Mouse (Mus musculus): ENCODE measurements around the gene Tmem120a. TPM values are rescaled to one million over a fixed set of nuclear protein-coding genes. Genes with fewer than 3 reads are reported as not detected.

The Tmem120a gene
- polyA plus RNA-seq, 1 experiment from 2014 or later = 37.4 TPM

GRCm38 (mm10) chr5:135711582-135712355, 32.5 kb downstream of the Tmem120a start:
- Histone ChIP-seq H3K4me1 (replicated peaks; ENCODE audit: control insufficient read depth, insufficient read depth) (no peaks in the 10 kb centered on the region), H3K27ac (replicated peaks) (no peak overlapping the region), H3K36me3 (ENCODE audit: control insufficient read depth, insufficient read depth, low read length) (peaks cover 4% of the 10 kb centered on the region), H3K9ac (ENCODE audit: low read length) (no peak overlapping the region), H3K4me3 (ENCODE audit: low read depth, low read length) (no peak overlapping the region), H3K9me3 (ENCODE audit: control insufficient read depth, low read length) (no peaks in the 10 kb centered on the region), H3K27me3 (ENCODE audit: control insufficient read depth, insufficient read depth, low read length) (no peaks in the 10 kb centered on the region), H3K4me2 (replicated peaks; ENCODE audit: low read depth) (no peak overlapping the region)
- ATAC-seq (ENCODE audit: low FRiP score, low TSS enrichment) (no peak), DNase-seq (ENCODE audit: low spot score) (no peak)
- WGBS = 89% methylated on average over 13 of the region's 13 CpGs
- TF ChIP-seq CTCF (IDR thresholded peaks at IDR 0.05; ENCODE audit: low read depth) (no peak), EP300 (optimal IDR thresholded peaks at IDR 0.05) (no peak)

DNA sequence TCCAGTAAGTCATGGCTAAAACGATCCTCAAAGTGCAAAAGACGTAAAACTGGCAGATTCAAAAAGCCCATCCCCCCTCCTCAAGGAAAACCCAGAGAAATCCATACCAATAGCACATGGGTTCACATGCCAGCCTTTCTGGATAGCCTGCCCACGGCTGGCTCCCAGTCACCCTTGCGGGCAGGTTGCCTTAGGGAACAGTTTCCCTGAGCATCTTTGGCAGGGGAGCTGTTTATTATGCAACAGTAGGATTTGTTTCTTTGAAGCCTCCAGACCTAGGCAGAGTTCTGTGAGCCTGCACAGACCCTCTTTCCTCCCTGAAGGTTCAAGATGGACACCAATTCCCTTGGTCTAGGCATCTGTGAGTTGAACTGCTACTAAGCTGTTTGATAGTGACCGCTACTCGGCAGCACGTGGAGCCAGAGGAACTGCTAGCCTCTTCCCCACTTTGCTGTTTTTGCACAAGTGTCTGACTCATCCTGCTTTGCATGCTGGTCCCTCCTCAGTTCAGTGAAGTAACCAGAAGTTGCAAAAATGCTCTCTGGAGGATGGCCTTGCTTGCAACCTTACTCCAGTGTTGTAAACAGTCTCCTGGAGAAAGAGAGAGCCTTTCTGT, 33.5 kb downstream of the Tmem120a start:
- TF ChIP-seq CTCF (IDR thresholded peaks at IDR 0.05; ENCODE audit: low read depth) (no peak), EP300 (optimal IDR thresholded peaks at IDR 0.05) (no peak)
- Histone ChIP-seq H3K4me3 (ENCODE audit: low read depth, low read length) (no peak overlapping the region), H3K9me3 (ENCODE audit: control insufficient read depth, low read length) (no peaks in the 10 kb centered on the region), H3K27me3 (ENCODE audit: control insufficient read depth, insufficient read depth, low read length) (no peaks in the 10 kb centered on the region), H3K4me1 (replicated peaks; ENCODE audit: control insufficient read depth, insufficient read depth) (no peaks in the 10 kb centered on the region), H3K36me3 (ENCODE audit: control insufficient read depth, insufficient read depth, low read length) (no peaks in the 10 kb centered on the region; the same call in 1 of the 2 replicates), H3K27ac (replicated peaks) (no peak overlapping the region), H3K9ac (ENCODE audit: low read length) (no peak overlapping the region), H3K4me2 (replicated peaks; ENCODE audit: low read depth) (no peak overlapping the region)
- DNase-seq (ENCODE audit: low spot score) (no peak), ATAC-seq (ENCODE audit: low FRiP score, low TSS enrichment) (no peak)
- 79% methylated on average over 7 of the region's 7 CpGs for WGBS

DNA sequence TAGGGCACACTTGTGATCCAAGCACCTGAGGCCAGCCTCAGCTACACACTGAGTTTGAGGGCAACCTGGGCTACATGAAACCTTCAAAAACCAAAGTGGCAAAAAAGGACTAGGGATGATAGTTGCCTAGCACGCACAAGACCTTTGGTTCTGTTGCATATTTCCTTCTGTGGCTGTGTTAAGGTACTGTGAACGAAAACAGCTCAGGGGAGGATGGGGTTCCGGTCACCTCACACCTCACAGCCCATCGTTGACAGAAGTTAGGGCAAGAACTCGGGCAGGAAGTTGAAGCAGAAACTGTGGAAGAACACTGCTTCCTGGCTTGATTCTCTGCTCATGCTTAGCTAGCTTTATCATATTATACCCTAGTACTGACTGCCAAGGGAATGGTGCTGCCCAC, 34.5 kb downstream of the Tmem120a start:
- no peak for DNase-seq (ENCODE audit: low spot score)
- Histone ChIP-seq H3K36me3 (ENCODE audit: control insufficient read depth, insufficient read depth, low read length) (no peaks in the 10 kb centered on the region; the same call in 1 of the 2 replicates), H3K27ac (replicated peaks) (no peak overlapping the region), H3K4me1 (replicated peaks; ENCODE audit: control insufficient read depth, insufficient read depth) (no peaks in the 10 kb centered on the region), H3K4me2 (replicated peaks; ENCODE audit: low read depth) (no peak overlapping the region), H3K9me3 (ENCODE audit: control insufficient read depth, low read length) (no peaks in the 10 kb centered on the region), H3K9ac (ENCODE audit: low read length) (no peak overlapping the region), H3K27me3 (ENCODE audit: control insufficient read depth, insufficient read depth, low read length) (no peaks in the 10 kb centered on the region), H3K4me3 (ENCODE audit: low read depth, low read length) (no peak overlapping the region)
- 95% methylated on average over 5 of the region's 5 CpGs for WGBS
- ATAC-seq (ENCODE audit: low FRiP score, low TSS enrichment) = no peak
- TF ChIP-seq EP300 (optimal IDR thresholded peaks at IDR 0.05) (no peak), CTCF (IDR thresholded peaks at IDR 0.05; ENCODE audit: low read depth) (no peak)

DNA sequence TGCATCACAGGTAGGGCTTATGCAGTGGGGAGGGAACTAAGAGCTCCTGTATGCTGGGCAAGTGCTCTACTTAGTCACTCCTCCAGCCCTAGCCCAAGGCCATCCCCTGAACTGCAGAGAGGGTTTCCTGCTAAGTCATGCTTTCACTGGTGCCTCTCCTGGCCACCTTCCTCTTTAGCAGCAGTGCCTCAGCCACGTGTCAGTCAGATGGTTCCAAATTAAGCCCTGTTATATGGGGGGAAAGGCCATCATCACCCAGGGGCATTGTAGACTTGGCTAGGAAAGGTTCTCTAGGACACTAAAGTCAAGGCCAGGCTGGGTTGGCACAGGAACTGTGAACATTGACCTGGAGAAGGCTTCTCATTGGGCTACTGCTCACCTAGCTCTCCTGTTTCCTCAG, 36.4 kb downstream of the Tmem120a start:
- ATAC-seq (ENCODE audit: low FRiP score, low TSS enrichment) (no peak), DNase-seq (ENCODE audit: low spot score) (no peak)
- WGBS = 59% methylated on average over 1 of the region's 1 CpGs
- Histone ChIP-seq H3K9ac (ENCODE audit: low read length) (no peak overlapping the region), H3K36me3 (ENCODE audit: control insufficient read depth, insufficient read depth, low read length) (no peaks in the 10 kb centered on the region; the same call in 1 of the 2 replicates), H3K4me2 (replicated peaks; ENCODE audit: low read depth) (no peak overlapping the region), H3K27ac (replicated peaks) (no peak overlapping the region), H3K4me1 (replicated peaks; ENCODE audit: control insufficient read depth, insufficient read depth) (no peaks in the 10 kb centered on the region), H3K27me3 (ENCODE audit: control insufficient read depth, insufficient read depth, low read length) (no peaks in the 10 kb centered on the region), H3K4me3 (ENCODE audit: low read depth, low read length) (no peak overlapping the region), H3K9me3 (ENCODE audit: control insufficient read depth, low read length) (no peaks in the 10 kb centered on the region)
- TF ChIP-seq EP300 (optimal IDR thresholded peaks at IDR 0.05) = no peak
- no peak for TF ChIP-seq CTCF (IDR thresholded peaks at IDR 0.05; ENCODE audit: low read depth)

- Histone ChIP-seq H3K27me3 (ENCODE audit: control insufficient read depth, insufficient read depth, low read length) (no peaks in the 10 kb centered on the region), H3K4me1 (replicated peaks; ENCODE audit: control insufficient read depth, insufficient read depth) (no peaks in the 10 kb centered on the region), H3K36me3 (ENCODE audit: control insufficient read depth, insufficient read depth, low read length) (no peaks in the 10 kb centered on the region; the same call in 1 of the 2 replicates), H3K9ac (ENCODE audit: low read length) (no peak overlapping the region), H3K4me3 (ENCODE audit: low read depth, low read length) (no peak overlapping the region), H3K27ac (replicated peaks) (no peak overlapping the region), H3K4me2 (replicated peaks; ENCODE audit: low read depth) (no peak overlapping the region), H3K9me3 (ENCODE audit: control insufficient read depth, low read length) (no peaks in the 10 kb centered on the region)
- no peak for TF ChIP-seq CTCF (IDR thresholded peaks at IDR 0.05; ENCODE audit: low read depth)
- TF ChIP-seq EP300 (optimal IDR thresholded peaks at IDR 0.05) = no peak
- ATAC-seq (ENCODE audit: low FRiP score, low TSS enrichment) (no peak), DNase-seq (ENCODE audit: low spot score) (no peak)
- 96% methylated on average over 13 of the region's 13 CpGs for WGBS
Observed at GRCm38 (mm10) chr5:135707039-135707438, 37.2 kb downstream of the Tmem120a start.

- ATAC-seq (ENCODE audit: low FRiP score, low TSS enrichment) (no peak), DNase-seq (ENCODE audit: low spot score) (no peak)
- H3K4me1 ChIP-seq (replicated peaks; ENCODE audit: control insufficient read depth, insufficient read depth) = no peaks in the 10 kb centered on the region
- no peak overlapping the region for H3K27ac ChIP-seq (replicated peaks)
- no peak overlapping the region for H3K4me3 ChIP-seq (ENCODE audit: low read depth, low read length)
- H3K36me3 ChIP-seq (ENCODE audit: control insufficient read depth, insufficient read depth, low read length) = no peaks in the 10 kb centered on the region; the same call in 1 of the 2 replicates
- H3K9me3 ChIP-seq (ENCODE audit: control insufficient read depth, low read length) = no peaks in the 10 kb centered on the region
- TF ChIP-seq EP300 (optimal IDR thresholded peaks at IDR 0.05) (no peak), CTCF (IDR thresholded peaks at IDR 0.05; ENCODE audit: low read depth) (no peak)
- no peaks in the 10 kb centered on the region for H3K27me3 ChIP-seq (ENCODE audit: control insufficient read depth, insufficient read depth, low read length)
- no peak overlapping the region for H3K4me2 ChIP-seq (replicated peaks; ENCODE audit: low read depth)
- WGBS = 92% methylated on average over 4 of the region's 4 CpGs
- H3K9ac ChIP-seq (ENCODE audit: low read length) = no peak overlapping the region
Observed at GRCm38 (mm10) chr5:135705383-135705782, 38.9 kb downstream of the Tmem120a start.
